Mouse (Mus musculus) adrenal gland, adult 2 months (tissue): ENCODE results near the gene Krt10. TPM values are rescaled to one million over a fixed set of nuclear protein-coding genes. Genes with fewer than 3 reads are reported as not detected.

Source experiments
- DNase-seq: peaks from one replicate; pipeline ENCODE4 v3.0.0; 2021
- long read RNA-seq: library from polyadenylated mRNA; stranded (forward); transcript quantifications from one replicate; pipeline ENCODE4 v2.0.0, GENCODE M21; 2021
- polyA plus RNA-seq: library from polyadenylated mRNA; depleted of rRNA; stranded (reverse); fragments of >200 nt; gene quantifications from 2 replicates; pipeline ENCODE4 v1.2.3, GENCODE M21; 2012; rRNA removed
- total RNA-seq, 2 experiments: library from RNA; stranded (reverse); gene quantifications; 2 replicates each; pipeline ENCODE4 v1.2.3; 2021

Gene Krt10
- total RNA-seq, result 1 to 10 TPM; 5.5 to 5.8 TPM
- 0.43 and 0.56 TPM in 2 replicates for polyA plus RNA-seq
- long read RNA-seq, partial matches to known transcripts, result 9 of 9 reads
- long read RNA-seq, other reads (novel, unspliced or antisense), result 0 of 9 reads

DNA sequence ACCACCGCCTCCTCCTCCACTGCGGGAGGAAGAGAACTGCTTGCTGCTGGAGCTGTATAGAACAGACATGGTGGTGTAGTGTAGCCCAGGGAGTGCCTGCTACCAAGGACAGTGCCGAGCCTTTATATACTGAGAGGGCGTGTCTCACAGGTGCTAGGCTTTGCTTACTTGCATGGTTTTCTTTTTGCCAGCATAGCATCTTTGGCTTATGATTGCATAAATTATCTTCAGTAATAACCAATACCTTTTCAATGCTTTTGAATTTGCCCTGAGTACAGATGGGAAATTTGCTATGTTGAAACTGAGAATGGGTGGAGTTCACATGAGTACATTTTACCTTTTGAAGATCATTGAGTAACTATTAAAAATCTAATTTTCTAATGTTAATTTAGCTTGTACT lies at the start of gene Krt10:
TSS of gene Krt10 (minus strand) at position 101 of the 400 bp plus-strand sequence.
- DNase-seq, result no peak

DNA sequence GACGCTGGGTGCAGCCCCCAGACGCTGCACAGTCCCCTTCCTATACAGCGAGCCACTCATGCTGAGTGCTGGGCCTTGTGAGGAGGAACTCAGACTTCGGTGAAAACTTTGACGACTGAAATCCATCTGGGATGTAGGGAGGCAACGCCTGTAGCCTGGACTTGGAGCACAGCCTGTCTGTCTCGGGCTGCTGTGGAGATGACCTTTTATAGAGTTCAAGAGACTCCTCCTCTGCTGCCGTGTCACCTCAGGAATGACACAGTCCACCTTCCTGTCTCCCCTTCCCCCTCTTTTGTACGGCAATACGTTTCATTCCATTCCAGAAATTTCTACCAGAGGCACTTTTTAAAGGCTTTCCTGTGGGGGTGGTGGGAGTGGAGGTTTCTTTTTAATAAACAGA lies 48.8 kb upstream of the Krt10 start, which contains the start of gene Krt20:
TSS of gene Krt20 (minus strand) at position 179 of the 400 bp plus-strand sequence.
- no peak for DNase-seq

DNA sequence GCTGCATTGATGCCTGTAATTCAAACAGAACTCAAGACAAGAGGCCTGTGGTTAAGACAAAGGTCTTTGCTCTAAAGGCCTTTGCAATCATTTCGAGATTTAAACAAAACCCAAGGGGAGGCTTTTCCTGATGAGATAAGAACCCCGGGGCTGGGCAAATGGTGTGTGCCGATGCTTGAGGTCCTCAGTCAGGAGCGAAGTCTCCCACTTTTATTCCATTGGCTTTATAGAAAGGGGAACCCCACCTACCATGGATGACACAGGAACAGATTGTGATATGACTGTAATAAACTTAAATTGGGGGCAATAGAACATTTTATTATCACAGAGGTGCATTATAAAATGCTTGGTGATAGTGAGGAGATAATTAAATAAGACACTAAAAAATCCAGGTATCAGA lies 47.5 kb upstream of the Krt10 start:
- DNase-seq, result no peak

DNA sequence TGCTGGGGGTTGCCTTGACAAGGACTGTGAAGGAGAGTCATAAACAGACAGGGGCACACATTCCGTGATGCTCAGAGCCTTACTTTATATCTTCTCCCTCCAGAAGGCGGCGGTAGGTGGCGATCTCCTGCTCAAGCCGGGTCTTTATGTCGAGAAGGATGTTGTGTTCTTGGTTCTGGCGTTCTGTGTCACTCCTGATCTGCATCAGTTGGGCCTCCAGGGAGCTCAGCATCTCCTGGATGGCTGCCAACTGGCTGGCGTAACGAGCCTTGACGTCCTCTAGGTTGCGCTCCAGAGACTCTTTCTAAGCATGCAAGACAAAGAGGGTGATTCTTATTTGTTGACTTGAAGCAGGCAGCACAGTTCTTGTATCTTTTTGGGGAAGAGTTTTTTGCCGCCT lies 41.5 kb upstream of the Krt10 start:
- peak; percentile 3 for DNase-seq

DNA sequence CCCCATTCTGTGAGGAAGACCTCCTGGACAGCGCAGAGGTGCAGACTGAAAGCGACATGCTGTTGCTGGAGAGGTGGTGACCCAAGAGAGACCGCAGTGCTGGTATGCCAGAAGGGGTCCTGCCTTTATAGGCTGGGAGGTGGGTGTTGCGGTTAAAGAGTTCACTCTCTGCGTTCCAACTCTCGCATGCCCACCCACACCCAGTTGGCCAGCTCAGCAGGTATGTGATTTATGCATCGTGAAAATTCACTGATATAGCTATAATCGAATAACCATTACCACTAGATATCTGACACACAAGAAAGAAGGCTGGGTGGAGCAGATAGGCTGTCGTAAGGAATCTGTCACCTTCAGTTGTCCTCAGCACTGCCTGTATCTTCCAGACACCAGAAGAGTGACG lies 33.0 kb upstream of the Krt10 start, which contains the start of gene Krt12:
TSS of gene Krt12 (minus strand) at position 101 of the 400 bp plus-strand sequence.
- DNase-seq, result no peak

DNA sequence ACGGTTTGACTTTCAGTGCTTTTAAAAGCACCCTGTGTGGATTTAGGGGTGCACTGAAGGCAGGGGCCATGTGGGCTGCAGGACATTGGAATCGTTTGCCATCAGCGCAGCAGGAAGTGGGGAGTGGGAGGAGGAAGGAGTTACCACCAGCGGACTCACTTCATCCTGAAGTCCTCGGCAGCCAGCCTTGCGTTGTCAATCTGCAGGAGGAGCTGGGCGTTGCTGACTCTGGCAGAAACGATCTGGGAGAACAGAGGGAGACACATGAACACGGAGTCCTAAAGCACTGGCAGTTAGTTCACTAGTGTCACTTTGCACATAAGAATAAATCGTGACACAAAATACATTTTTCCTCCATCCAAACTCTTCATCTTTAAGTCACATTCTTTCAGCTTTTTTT lies 31.4 kb upstream of the Krt10 start:
- no peak for DNase-seq

DNA sequence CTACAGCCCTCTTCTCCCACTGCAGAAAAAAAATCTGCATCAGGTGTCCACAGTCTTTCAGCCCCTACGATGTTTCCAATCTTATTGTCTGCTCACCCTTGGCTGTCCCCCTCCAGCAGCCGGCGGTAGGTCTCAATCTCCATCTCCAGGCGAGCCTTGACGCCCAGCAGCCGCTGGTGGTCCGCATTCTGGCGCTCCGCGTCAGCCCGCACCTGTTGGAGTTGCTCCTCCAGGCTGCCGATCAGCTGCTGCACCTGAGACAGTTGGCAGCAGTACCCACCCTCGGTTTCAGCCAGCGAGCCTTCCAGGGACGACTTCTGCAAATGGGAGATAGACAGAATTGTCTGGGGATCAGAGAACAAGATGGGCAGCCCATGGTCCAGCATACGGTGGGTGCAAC lies 28.7 kb upstream of the Krt10 start:
- no peak for DNase-seq

DNA sequence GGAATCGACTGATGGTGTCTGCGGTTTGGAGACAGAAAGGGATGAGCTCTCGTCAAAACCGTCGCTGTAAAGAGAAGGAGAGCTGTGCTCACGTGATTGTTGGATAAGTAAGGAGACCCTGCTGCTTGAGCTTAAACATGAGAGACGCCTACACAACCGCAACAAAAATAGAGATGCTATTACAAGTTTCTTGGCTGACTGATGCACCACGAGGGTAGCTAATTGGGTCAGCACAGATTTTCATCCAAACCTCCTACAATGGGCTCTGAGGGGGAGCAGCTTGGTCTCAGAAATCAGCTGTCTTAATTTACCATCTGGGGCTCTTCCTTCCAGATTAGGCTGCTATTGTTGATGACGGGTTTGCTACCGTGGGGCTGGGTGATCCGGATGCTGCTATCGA lies 27.7 kb upstream of the Krt10 start:
- DNase-seq, result no peak

DNA sequence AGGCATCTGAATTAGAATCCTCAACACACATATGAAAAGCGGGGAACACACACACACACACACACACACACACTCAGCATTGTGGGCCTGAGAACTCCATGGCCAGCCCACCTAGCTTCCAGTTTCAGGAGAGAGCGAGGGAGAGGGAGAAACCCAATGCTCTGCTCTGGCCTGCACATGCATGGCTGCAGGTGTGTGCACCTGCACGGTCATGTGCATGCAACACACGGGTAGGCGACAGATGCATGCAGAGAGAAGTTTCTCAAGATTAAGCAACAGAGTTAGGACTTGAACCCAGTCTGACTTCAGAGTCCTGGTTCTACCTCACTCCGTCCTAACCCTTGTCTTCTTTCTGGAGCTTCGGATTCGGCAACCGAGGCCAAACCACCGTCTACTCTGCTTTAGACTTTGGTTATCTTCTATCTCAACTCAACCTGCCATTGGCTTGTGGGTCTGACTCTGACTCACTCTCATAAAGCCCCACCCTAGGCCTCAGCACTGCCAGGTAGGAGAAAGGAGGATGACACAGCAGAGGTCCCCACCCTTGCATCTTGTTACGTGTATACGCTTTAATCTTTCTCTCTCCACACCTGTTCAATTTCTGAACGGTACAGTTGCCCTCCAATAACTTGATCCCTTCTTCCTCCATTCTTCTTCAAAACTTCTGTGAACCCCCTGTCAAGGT lies 25.4 kb upstream of the Krt10 start:
- no peak for DNase-seq

DNA sequence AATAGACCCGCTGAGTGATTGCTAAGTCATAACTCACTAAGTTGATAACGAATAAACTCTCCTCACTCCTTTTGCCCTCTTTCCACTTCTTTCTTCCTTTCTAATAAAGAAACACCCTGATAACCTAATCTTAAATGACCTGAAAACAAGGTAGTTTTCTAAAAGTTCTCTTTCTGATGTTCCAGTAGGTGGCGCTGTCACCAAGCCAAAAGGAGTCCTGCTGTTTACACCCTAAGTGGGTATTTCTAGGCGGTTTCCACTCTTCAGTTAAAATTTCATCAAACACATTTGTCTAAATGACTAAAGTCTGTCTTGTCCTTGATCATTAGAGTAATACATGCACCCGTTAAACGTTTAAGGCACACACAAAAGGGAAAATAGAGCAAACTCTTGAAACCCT lies 24.1 kb upstream of the Krt10 start:
- DNase-seq, result peak; percentile 12

DNA sequence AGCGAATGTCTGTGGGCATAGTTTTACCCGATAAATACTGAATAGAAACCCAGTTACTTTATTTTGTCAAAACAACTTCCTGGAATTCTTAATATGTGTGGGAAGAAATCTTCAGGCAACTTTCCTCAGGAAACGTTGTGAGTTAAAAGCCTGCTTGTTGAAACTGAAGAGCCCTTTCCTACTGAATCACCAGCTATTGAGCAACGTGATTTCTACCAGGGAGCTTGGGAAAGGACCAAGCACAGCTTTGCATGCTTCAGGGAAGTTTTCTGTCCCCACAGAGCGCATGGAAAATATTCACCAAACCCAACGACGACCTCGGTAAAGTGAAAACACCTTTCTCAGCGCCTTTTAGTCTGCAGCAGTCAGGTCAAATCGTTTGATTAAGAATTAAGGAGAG lies 17.0 kb upstream of the Krt10 start:
- DNase-seq, result no peak

DNA sequence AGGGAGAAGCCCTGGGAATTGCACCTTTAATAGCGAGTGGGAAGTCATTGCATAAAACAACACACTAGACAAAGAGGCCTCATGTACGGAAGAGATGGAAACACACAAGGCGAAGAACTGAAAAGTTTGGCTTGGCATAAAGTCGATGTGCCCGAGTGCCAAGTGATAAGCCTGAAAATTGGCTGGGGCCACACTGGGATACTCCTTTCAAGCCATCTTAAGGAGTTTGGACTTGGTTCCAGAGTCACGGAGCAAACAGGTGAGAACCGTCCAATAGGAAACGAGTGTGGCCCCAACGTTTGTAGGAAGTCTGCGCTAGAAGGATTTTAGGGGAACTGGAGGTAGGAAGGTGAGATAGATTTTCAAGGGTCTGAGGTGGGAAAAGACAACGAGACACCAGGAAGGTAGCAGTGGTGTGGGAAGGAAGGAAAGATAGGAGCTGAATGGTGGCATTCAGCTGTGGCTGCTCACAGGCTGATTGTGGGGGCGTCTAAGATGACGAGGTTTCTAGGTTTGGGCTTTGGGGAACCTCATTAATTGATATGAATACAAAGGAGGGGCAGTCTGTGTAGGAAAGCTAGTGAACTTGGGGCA lies 10.9 kb upstream of the Krt10 start:
- no peak for DNase-seq

DNA sequence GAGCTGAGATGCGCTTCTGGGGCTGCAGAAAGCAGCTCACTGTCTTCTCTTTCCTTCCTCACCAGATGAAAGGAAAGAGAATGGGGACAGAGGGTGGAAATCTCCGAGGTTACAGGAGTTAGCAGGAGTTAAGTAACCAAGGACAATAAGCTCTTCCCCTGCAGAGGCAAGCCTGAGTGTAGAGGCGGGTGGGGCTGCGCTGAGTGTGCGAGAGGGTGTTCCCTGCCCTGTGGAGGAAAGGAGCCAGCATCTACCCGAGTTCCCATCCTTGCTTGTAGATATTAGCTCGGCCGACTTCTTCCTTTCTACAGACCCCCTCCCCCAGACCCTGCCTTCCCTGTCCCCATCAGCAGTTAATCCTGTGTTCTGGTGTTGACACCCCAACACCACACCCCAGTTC lies 9.7 kb upstream of the Krt10 start:
- no peak for DNase-seq

DNA sequence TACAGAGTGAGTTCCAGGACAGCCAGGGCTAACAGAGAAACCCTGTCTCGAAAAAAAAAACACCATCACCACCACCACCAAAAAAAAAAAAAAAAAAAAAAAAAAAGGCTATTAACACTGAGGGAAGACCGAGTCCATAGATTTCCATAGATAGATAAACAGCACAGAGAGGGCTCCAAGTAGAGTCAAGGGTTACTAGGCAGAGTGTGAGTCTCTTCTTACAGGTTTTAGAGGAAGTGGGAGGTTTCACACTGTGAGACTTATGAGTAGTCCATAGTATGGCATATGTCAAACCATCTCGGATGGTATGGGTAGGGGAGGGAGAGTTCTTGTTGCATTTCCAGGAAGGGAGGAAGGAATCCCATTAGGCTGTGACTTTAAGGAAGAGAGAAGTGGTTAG lies 8.9 kb upstream of the Krt10 start:
- no peak for DNase-seq

DNA sequence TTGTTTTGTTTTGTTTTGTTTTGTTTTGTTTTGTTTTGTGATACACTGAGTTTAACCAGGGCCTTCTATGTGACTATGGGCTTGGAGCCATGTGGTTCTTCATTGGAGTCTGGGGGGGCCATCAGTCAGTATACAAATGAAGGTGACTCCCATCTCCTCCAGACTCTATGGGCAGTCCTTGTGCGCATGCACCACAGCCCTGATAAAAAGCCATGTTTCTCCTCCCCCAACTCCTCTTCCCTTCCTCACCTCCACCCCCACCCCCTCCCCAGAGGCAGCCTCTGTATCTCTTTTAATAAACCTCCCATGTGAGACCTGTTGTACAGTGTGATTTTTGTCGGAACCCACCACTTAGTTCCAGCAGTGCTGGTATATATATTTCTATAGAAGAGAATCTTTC lies 7.5 kb upstream of the Krt10 start:
- no peak for DNase-seq

DNA sequence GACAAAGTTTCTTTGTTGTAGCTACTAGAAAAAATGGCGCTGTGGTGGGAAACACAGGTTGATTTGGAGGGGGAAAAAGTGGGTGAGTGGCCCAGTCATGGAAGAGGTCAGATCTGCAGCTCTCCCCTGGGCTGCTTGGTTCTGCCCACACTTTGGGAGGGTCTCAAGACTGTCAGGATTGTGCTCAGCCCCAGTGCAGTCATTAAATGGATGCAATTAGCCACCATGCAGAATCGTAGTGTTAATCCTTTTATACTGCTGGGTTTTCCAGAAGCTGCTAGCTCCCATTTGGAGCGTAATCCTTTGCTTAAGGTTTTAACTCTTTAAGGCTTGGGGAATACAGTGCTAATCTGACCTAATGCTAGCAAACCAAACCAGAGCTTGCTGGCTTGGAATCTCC lies 6.9 kb upstream of the Krt10 start:
- DNase-seq, result no peak

DNA sequence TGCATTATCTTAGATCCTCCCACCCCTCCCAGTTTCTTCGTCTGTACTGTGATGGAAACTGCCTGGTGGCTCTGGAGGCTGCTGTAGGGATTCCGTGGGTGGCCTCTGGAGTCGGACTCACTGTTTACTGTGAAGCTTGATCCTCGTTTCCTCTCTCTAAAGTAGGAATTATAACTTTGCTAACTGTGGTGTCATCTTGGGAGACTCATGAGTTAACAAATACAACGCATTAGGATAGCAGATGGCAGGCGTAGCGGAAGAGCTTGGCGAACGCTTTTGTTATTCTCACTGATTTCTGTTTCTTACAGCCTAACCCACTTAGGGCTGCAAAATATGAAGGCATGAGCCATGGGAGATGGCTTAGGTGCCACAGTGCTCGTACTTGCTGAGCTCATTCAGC lies 3.3 kb upstream of the Krt10 start:
- no peak for DNase-seq

DNA sequence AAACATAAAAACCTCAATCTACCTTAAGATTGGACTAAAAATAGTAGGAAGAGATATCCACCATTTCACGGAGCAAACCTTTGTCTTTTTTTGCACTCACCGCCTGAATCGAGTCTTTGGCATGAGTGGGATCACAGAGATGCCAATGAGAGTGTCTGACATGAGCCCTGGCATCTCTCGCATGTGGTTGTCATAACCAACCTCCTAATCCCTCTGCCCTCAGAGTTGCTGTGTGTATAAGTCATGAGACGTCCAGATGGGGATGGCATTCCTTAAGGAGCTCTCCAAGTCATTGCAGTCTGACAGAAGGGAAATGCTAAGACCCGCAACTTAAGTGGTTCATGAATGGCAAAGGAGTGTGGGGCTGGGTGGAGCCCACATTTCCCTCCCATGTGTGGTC lies 2.2 kb upstream of the Krt10 start:
- DNase-seq, result no peak

DNA sequence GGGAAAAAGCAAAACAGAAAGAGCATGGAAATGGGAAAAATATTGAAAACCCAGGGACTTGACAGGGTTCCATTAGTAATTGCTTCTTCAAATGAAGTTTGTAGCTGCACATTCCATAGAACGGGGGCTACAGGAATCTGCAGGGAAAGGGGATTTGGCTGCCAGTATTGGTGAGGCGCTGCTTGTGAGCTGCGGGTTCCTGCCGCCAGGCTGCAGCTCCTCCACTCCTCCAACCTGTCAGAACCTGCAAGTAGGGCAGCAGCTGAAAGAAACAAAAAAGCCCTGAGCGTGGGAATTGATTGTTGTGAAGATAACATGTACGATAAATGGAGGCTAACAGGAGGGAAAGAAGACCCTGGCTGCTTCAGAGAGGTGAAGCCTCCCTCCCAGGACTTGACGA lies 1.7 kb upstream of the Krt10 start:
- no peak for DNase-seq

DNA sequence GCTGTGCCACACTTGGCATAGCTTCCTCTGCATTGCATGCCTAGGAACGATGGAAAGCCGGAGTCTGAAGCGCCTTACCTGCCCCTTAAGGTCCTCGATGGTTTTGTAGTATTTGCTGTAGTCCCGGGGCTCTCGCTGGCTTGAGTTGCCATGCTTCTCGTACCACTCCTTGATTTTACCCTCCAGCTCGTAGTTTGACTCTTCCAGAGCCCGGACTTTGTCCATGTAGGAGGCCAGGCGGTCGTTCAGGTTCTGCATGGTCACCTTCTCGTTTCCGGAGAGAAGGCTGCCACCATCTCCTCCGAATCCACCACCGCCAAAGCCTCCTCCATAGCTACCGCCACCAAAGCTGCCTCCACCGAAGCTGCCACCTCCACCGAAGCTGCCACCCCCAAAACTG lies 503 bp downstream of the Krt10 start:
- DNase-seq, result no peak

DNA sequence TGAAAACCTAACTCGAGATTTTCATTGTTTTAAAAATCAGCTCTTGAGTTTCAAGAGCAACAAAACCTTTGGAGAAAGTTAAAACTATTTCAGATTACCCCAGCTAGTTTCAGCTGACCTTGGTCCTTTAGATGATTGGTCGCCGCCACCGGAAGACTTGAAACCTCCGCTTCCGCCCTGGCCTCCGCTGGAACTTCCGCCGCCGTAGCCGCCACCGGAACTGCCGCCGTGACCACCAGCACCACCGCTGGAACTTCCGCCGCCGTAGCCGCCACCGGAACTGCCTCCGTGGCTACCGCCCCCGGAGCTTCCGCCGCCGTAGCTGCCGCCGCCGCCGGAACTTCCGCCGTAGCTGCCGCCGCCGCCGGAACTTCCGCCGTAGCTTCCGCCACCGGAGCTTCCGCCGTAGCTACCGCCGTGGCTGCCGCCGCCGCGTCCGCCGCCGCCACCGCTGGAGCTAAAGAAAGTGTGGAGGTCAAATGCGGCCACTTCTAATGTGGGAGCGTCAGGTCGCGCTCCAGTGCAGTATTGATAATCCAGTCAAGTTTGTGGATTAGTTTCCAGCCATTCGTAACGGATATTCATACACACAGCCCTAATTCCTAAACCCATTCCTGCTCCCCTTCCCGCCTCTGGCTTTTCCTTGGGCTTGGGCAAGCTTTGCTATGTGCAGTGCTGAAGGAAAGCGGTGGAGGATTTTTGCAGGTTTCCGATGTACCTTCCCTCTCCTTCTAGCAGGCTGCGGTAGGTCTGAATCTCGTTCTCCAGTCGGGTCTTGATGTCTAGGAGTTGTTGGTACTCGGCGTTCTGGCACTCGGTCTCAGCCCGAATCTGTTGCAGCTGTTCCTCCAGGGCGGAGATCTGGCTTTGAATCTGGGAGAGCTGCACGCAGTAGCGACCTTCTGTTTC lies 3.1 kb downstream of the Krt10 start:
- peak; percentile 95 for DNase-seq

DNA sequence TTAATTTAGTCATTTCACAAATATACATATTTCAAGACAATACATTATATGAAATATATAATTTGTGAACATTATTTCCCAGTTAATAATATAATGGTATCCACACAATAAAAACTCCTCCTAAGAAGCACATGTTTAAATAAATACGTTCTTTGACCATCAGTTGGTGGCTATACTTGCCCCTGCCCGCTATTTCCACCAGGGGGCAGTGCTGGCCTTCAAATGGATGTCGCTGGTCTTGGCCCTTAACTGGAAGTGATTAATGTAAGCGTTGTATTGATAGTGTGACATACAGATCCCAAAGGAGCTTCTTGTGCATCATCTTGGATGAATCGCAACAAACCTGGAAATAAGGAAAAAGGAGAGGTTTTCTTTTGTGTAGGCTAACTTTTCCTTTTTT lies 9.6 kb downstream of the Krt10 start:
- DNase-seq, result peak; percentile 70

DNA sequence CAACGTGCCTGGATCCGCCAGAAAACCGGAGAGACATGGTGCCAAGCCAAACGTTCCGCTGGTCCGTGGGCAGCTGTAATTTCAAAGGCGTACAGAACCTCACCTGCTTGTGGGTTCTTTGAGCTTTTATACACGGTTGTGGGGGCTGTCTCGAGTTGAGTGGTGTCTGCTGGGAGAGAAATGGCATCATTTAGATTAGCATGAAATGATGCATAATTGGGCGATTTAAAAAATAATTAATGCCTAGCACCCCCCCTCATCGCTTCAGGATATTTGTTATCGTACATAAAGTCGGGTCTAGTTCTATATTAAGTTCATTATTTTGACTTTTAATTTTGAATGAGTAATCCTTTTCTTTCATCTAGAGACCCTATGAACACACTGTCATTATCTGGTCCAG lies 14.4 kb downstream of the Krt10 start, which contains the start of gene Krt28:
TSS of gene Krt28 (minus strand) at position 101 of the 400 bp plus-strand sequence.
- DNase-seq, result no peak
